Mouse (Mus musculus) layer of hippocampus, adult 2 months (tissue): Measurements from ENCODE around the gene Ces5a. TPM values are rescaled to one million over a fixed set of nuclear protein-coding genes. Genes with fewer than 3 reads are reported as not detected.
"Not testable (repeated sequence)": the region's sequence is repeated elsewhere in the genome, so short reads cannot be mapped to it uniquely, and the experiment has no call there.

Experiments used
- DNase-seq, 2 experiments: peaks; one replicate each; pipeline ENCODE4 v3.0.0; 2022; ENCODE audit warnings: low spot score in 2 of 2
- H3K27ac ChIP-seq: fragments of 200-600 bp; 2 replicates; pipeline ENCODE4 v1.8.1; 2022
- H3K4me3 ChIP-seq: fragments of 200-600 bp; 2 replicates; pipeline ENCODE4 v1.8.1; 2022; ENCODE audit warnings: mild to moderate bottlenecking
- CTCF ChIP-seq: fragments of 200-600 bp; conservative IDR thresholded peaks from 2 replicates; pipeline ENCODE4 v1.8.1; 2022; ENCODE audit warnings: antibody characterized with exemption, mild to moderate bottlenecking, moderate library complexity
- total RNA-seq, 2 experiments: library from RNA; stranded (reverse); gene quantifications; 2 replicates each; pipeline ENCODE4 v1.2.3; 2021

Gene Ces5a
- total RNA-seq, 2 experiments from 2014 or later, result 0.34 to 0.97 TPM

DNA sequence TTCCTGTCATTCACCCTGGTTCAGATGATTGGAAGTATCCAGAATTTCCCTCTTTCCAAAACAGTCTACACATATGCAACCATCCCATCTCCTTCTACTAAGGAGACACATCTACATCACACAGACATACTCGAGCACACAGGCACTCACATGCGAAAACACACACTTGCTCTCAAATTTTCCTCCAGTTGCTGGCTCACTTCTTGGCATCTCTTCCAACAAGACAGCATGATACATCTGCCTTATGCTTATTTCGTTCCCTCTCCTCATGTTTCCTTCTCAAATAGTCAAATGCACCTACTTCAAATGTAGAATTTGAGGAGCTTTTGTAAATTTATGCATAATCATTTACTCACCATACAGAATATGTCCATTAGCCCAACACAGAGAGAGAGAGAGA, 33.0 kb downstream of the Ces5a start:
- TF ChIP-seq CTCF, result no peak
- Histone ChIP-seq H3K4me3 (no peak overlapping the region), H3K27ac (no peak overlapping the region)
- no peak for DNase-seq

GRCm38 (mm10) chr8:93499437-93499836, 36.2 kb downstream of the Ces5a start:
- no peak overlapping the region for H3K27ac ChIP-seq
- no peak for DNase-seq
- peak overlapping the region; percentile 23; the same call in 1 of the 2 replicates for H3K4me3 ChIP-seq
- TF ChIP-seq CTCF, result no peak

- H3K27ac ChIP-seq, result no peak overlapping the region
- TF ChIP-seq CTCF, result peak; percentile 85
- no peak overlapping the region for H3K4me3 ChIP-seq
- DNase-seq, result peak; percentile 38 to 75
Observed at GRCm38 (mm10) chr8:93495330-93495729, 40.3 kb downstream of the Ces5a start.

- Histone ChIP-seq H3K27ac (no peak overlapping the region), H3K4me3 (no peak overlapping the region)
- DNase-seq, result no peak
- TF ChIP-seq CTCF, result no peak
Observed at GRCm38 (mm10) chr8:93488743-93489142, 46.9 kb downstream of the Ces5a start.

DNA sequence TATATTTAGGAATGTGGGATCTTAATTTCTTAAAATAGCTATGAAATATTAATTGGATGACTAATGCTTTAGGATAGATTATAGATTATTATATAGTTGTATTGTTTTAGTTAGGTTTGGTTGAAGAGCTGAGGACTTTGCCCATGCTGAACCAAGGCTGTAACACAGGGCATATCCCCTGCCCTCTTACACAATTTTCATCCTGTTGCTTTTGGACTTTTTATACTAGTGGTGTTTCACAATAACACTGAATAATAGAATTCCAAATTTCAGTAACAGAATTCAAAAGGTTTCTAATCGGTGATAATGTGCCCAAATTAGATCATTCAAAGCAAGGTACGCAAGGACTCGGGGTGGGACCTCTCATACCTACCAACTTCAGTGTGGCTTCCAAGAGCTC, 57.4 kb downstream of the Ces5a start:
- DNase-seq, result no peak
- Histone ChIP-seq H3K27ac (no peak overlapping the region), H3K4me3 (no peak overlapping the region)
- no peak for TF ChIP-seq CTCF

GRCm38 (mm10) chr8:93469733-93470132, 65.9 kb downstream of the Ces5a start:
- DNase-seq, H3K27ac ChIP-seq: not testable (repeated sequence)

DNA sequence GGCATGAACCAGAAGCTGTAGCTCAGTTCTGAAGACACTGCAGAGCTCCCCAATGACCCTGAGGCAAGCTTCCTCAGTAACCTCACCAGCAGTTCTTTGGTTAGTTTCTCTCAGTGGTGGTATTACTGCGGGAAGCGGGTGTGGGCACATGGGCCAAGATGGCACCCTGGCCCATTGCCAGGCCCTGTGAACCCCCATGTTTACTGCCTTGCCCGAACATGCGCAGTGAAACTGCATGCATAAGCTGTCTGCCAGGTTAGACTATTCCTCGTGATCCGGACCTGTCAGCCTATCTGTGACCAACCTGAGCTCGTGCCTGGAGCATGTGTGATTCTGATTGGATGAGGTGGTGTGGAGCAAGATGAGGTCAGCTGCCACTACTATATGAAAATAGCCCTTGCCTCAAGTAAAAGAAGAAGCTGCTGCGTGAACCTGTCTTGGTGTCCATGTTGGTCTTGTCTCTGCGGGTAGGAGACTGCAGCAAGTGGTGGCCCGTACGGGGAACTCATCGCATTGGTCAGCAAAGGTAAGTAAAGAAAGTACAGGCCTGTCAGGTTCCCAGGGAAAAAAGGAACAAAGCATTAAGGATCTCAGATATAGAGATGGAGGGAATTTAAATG, 81.3 kb downstream of the Ces5a start:
- DNase-seq, result no peak
- Histone ChIP-seq H3K27ac (no peak overlapping the region), H3K4me3 (no peak overlapping the region)
- TF ChIP-seq CTCF, result no peak

More at GRCm38 (mm10) chr8:93469733-93470132, 65.9 kb downstream of the Ces5a start:
- not testable (repeated sequence) for H3K4me3 ChIP-seq

Other genes starting within 250 kb of the Ces5a start
- not detected for gene Ces1g, start 198.5 kb downstream of the Ces5a start, total RNA-seq
- not detected for gene Ces1h, start 156.1 kb downstream of the Ces5a start, total RNA-seq